Mouse (Mus musculus) kidney, adult 2 months (tissue): ENCODE results near the gene Ppp1cc. TPM values are rescaled to one million over a fixed set of nuclear protein-coding genes. Genes with fewer than 3 reads are reported as not detected.

Experiments
- DNase-seq: peaks from one replicate; pipeline ENCODE4 v3.0.0; 2021
- H3K27ac ChIP-seq: fragments of 200-500 bp; 2 replicates; pipeline ENCODE4 v1.5.1; 2012; ENCODE audit warnings: low read depth, low read length, control low read depth, inconsistent platforms; ENCODE audit not compliant: insufficient read depth
- H3K27me3 ChIP-seq: fragments of 200-500 bp; replicated peaks from 2 replicates; pipeline ENCODE4 v1.6.1; 2012; ENCODE audit warnings: mild to moderate bottlenecking, moderate library complexity, low read length, inconsistent platforms; ENCODE audit not compliant: control insufficient read depth, insufficient read depth
- H3K36me3 ChIP-seq: fragments of 200-500 bp; 2 replicates; pipeline ENCODE4 v1.6.1; 2012; ENCODE audit warnings: mild to moderate bottlenecking, moderate library complexity, low read length, inconsistent platforms; ENCODE audit not compliant: control insufficient read depth, insufficient read depth
- H3K4me1 ChIP-seq: fragments of 200-500 bp; 2 replicates; pipeline ENCODE4 v1.6.1; 2011; ENCODE audit warnings: low read length; ENCODE audit not compliant: control insufficient read depth, insufficient read depth
- H3K4me3 ChIP-seq: fragments of 200-500 bp; 2 replicates; pipeline ENCODE4 v1.5.1; 2011; ENCODE audit warnings: mild to moderate bottlenecking, low read depth, low read length, control low read depth; ENCODE audit not compliant: insufficient read depth
- CTCF ChIP-seq: fragments of 200-500 bp; conservative IDR thresholded peaks from 2 replicates; pipeline ENCODE4 v1.5.1; 2011; ENCODE audit warnings: low read depth, mild to moderate bottlenecking, control low read depth, low read length, moderate library complexity, mixed read lengths; ENCODE audit not compliant: insufficient read depth, insufficient read length
- POLR2A ChIP-seq: fragments of 200-500 bp; IDR thresholded peaks from one replicate; pipeline ENCODE4 v1.6.1; 2011; ENCODE audit warnings: low read depth, low read length, control low read depth
- WGBS: fragments of 180-500 bp; shearing (Covaris S2); methylation state at CpG from one replicate; pipeline ENCODE4 v1.1.7; 2018; 5-methylcytosine and 5-hydroxymethylcytosine counted together
- polyA plus RNA-seq: library from polyadenylated mRNA; depleted of rRNA; stranded (reverse); fragments of >200 nt; gene quantifications from 2 replicates; pipeline ENCODE4 v1.2.3, GENCODE M21; 2012; rRNA removed

The Ppp1cc gene
- polyA plus RNA-seq, 1 experiment: 91.5 TPM

DNA sequence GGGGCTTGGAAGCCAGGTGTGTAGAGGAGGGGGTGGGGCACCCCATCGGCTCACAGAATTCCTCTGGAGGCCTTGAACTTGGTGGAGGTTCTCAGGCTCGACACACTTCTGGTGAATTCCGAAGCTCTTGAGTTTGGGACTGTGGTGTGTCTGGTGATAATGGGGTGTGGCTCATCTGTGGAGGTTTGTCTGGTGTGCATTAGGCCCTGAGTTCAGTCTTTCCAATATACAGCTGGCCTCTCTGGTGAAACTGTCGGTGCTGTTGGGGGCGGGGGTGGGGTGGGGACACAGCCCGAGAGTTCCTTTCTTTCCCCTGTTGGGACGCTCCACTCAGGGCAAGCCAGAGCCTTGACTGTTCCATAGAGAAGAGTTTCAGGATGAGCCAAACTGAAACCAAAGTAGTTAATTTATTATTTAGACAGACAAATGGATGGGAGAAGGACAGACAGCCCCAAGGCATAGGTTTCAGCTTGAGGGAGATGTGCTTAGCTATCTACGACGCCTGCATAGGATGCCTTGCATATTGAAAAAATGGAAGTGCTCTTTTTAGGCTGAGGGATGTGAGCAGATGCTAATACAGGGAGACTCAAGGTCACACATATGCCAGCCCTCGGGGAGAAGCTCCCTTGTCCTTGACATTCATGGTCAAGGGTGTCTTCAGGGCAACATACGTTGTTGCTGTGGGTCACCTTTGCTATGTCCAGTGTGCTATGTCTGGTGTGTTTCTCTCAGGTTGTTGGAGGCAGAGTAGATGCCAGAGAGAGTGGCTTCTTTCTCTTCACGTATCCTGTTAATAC lies 60.2 kb downstream of the Ppp1cc start:
- 90% methylated on average over 12 of the region's 12 CpGs for WGBS
- Histone ChIP-seq H3K27me3 (no peaks in the 10 kb centered on the region), H3K4me1 (peaks cover 13% of the 10 kb centered on the region), H3K4me3 (no peak overlapping the region), H3K27ac (no peak overlapping the region), H3K36me3 (no peaks in the 10 kb centered on the region)
- no peak for DNase-seq
- TF ChIP-seq POLR2A (no peak), CTCF (no peak)

DNA sequence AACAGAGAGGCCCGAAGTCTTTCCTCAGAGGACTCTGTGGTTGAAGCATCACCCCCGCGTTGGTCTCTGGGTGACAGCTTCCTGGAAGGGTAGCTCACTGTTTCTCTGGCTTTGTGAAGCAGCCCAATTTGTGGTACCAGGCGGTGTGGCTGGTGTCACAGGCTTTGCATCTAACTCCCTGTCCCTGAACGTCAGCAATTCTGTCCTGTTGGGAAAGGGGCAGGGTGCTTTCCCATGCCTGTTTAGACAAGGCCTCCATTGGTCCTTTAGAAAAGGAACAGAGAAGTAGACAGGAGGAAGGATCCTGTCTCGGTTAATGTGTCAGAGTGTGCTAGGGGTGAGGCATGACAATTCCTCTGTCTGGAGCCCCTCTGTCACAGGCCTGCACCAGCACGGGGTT lies 60.9 kb downstream of the Ppp1cc start:
- Histone ChIP-seq H3K4me3 (no peak overlapping the region), H3K36me3 (no peaks in the 10 kb centered on the region), H3K27ac (no peak overlapping the region), H3K4me1 (peaks cover 13% of the 10 kb centered on the region), H3K27me3 (no peaks in the 10 kb centered on the region)
- no peak for TF ChIP-seq CTCF
- TF ChIP-seq POLR2A: no peak
- WGBS: 76% methylated on average over 7 of the region's 7 CpGs
- DNase-seq: no peak

DNA sequence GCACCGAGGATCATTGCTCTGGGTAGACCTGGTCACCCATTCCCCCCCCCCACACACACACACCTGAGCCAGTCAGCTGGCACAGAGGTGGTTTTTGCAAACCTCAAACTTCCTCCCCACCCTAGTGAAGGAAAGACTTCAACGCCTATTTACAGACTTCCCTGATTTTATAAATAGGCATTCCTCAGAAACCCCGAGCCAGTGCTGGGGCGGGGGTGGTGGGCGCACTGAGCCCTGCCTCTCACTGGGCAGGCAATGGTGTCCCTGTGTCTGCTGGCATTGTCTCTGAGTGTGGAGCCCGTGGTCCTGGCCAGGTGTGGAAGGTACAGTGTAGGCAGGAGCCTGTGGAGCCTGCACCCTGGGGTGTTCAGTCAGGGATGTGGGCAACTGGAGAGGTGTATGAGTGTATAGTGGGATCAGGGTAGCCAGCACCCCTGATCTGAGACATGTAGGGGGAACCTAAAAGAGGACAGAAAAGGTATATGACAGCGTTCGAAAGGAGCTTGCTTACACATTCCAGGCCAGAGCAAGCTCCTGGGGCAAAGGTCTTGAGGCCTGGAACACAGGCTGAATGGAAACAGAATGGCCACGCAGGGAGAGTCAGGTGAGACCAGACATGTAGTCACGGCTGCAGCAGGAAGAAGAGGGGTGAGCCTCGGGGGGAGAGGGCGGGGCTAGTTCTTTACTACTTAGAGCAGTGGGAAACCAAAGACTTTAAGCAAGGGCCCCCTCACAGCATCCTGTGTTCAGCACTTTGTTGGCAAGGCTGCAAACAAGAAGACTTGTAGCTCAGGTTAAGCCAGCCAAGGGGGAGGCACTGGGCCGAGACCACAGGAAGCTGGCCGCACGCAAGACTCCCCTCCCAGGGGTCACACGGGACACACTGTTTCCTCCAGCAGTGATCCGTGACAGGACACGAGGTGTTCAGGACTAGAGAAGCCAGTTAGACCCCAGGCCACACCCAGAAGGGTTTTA lies 61.9 kb downstream of the Ppp1cc start:
- peak; percentile 78 for DNase-seq
- Histone ChIP-seq H3K27ac (peak overlapping the region; percentile 79), H3K4me3 (no peak overlapping the region), H3K36me3 (no peaks in the 10 kb centered on the region), H3K27me3 (no peaks in the 10 kb centered on the region), H3K4me1 (peaks cover 13% of the 10 kb centered on the region)
- TF ChIP-seq POLR2A: no peak
- TF ChIP-seq CTCF: no peak
- WGBS: 24% methylated on average over 18 of the region's 18 CpGs

DNA sequence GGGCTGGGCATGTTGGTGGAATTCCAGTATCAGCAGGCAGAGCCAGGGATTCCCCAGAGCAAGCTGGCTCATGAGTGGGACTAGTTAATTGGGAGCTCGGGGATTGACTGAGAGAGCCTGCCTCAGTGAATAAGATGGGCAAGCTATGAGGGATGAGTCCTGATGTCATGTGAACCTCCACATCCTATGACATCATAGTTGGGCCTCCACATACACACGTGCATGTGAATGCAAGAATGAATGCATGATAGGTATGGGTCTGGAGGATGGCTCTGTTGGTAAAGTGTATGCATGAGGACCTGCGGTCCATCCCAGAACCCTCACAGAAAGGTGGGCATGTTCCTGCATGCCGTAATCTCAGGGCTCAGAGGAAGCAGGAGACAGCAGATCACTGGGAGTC lies 63.0 kb downstream of the Ppp1cc start:
- no peak for TF ChIP-seq CTCF
- TF ChIP-seq POLR2A: no peak
- no peaks in the 10 kb centered on the region for H3K36me3 ChIP-seq
- no peak for DNase-seq
- no peak overlapping the region for H3K27ac ChIP-seq
- peaks cover 13% of the 10 kb centered on the region for H3K4me1 ChIP-seq
- whole genome bisulfite sequencing: 97% methylated on average over 4 of the region's 4 CpGs
- H3K27me3 ChIP-seq: no peaks in the 10 kb centered on the region
- H3K4me3 ChIP-seq: no peak overlapping the region

DNA sequence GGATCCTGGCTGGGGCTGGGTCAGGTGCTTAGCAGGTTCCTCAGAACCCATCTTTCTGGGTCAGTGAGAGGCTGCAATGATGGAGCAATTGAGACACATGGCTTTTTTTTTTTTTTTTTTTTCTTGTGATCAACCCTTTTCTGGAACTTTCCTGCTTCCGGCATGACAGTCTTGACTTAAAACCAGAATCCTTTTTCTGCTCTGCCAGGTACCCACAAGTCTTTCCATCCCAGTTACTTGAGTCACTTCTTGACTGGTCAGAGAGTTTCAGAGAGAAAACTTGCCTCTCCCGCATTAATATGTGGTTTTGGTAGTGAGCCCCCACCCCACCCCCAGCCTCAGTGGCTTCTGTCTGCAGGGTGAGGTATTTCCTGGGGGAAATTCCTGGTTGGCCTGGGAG lies 66.2 kb downstream of the Ppp1cc start:
- WGBS: 91% methylated on average over 2 of the region's 2 CpGs
- Histone ChIP-seq H3K27ac (no peak overlapping the region), H3K4me1 (peaks cover 11% of the 10 kb centered on the region), H3K36me3 (no peaks in the 10 kb centered on the region), H3K27me3 (no peaks in the 10 kb centered on the region), H3K4me3 (no peak overlapping the region)
- DNase-seq: no peak
- TF ChIP-seq CTCF: no peak
- no peak for TF ChIP-seq POLR2A

Other genes starting within 250 kb of the Ppp1cc start
- 3.2 and 3.6 TPM in 2 replicates for gene Cux2, start 108.2 kb upstream of the Ppp1cc start, polyA plus RNA-seq
- 0.90 and 11.8 TPM in 2 replicates for gene Myl2, start 57.3 kb upstream of the Ppp1cc start, polyA plus RNA-seq
- gene Ccdc63, start 17.5 kb upstream of the Ppp1cc start, polyA plus RNA-seq: 0.09 and 0.14 TPM in 2 replicates
- 6.4 and 13.1 TPM in 2 replicates for gene Hvcn1, start 48.5 kb downstream of the Ppp1cc start, polyA plus RNA-seq
- gene Tctn1, start 106.2 kb downstream of the Ppp1cc start, polyA plus RNA-seq: 18.2 and 23.2 TPM in 2 replicates
- 28.8 and 31.7 TPM in 2 replicates for gene Pptc7, start 126.1 kb downstream of the Ppp1cc start, polyA plus RNA-seq
- gene Rad9b, start 196.0 kb downstream of the Ppp1cc start, polyA plus RNA-seq: 4.2 and 4.5 TPM in 2 replicates
- 111 and 133 TPM in 2 replicates for gene Vps29, start 196.1 kb downstream of the Ppp1cc start, polyA plus RNA-seq
- 28.2 and 28.8 TPM in 2 replicates for gene Gpn3, start 213.6 kb downstream of the Ppp1cc start, polyA plus RNA-seq
- gene Fam216a, start 214.1 kb downstream of the Ppp1cc start, polyA plus RNA-seq: 20.7 and 20.8 TPM in 2 replicates
- gene Arpc3, start 233.6 kb downstream of the Ppp1cc start, polyA plus RNA-seq: 141 and 195 TPM in 2 replicates